Mouse (Mus musculus) erythroid progenitor cell, adult 5-6 weeks (primary cell): ENCODE results near the gene Prkag2. TPM values are rescaled to one million over a fixed set of nuclear protein-coding genes. Genes with fewer than 3 reads are reported as not detected.

Experiments
- ATAC-seq: replicated peaks from 2 replicates; pipeline ENCODE4 v1.8.0; 2016; ENCODE audit warnings: moderate number of reproducible peaks, mild to moderate bottlenecking, moderate TSS enrichment, inconsistent platforms; ENCODE audit not compliant: poor library complexity, low FRiP score, severe bottlenecking
- total RNA-seq, 2 experiments: library from RNA; stranded (forward) in 1 of 2; stranded (reverse) in 1 of 2; fragments of 150-400 nt in 1 of 2; fragments of 186-747, 209-891 nt in 1 of 2; gene quantifications; 2 replicates each; pipeline versions ENCODE4 v1.2.3 to v1.2.4; 2015 to 2017; ENCODE audit warnings: low replicate concordance in 2 of 2

Gene Prkag2
- total RNA-seq, 2 experiments from 2014 or later, result 1.7 to 7.5 TPM

DNA sequence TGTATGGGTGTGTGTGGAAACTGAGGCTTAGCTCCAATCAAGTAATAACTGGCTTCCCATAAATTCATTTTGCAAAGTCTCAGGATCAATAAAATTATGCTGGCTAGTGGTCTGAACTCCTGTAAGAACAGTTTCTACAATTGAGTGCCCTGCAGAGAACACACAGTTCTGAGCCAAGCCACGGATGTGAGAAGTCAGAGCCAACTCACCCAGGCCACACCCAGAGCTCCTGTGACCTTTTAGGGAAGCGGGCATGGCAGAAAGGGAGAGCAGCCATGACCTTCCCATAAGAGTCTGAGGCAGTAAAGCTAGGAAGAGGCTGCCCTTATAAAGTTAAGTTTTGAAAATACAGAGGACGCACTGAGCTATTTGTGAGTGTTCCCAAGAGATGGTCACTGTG is 123.5 kb downstream of the Prkag2 start:
- no peak for ATAC-seq

DNA sequence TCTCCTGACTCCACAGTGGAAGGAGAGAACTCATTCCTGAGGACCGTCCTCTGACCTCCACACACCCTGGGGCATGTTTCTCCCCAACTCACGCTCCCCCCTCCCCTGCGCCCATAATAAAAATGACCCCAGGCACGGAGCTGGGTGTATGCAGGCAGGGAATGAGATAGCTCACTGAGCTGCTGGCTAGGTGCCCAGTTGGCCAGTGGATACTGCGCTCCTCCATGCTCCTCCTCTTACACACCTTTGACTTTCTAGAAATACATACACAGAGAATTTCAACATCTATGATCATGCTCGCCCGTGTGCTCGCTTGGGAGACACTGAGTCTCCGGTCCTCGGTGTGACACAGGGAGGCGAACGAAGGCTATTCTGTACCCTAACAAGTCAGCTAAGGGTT is 124.2 kb downstream of the Prkag2 start:
- ATAC-seq, result no peak

GRCm38 (mm10) chr5:24975100-24975499 is 125.3 kb downstream of the Prkag2 start:
- no peak for ATAC-seq

DNA sequence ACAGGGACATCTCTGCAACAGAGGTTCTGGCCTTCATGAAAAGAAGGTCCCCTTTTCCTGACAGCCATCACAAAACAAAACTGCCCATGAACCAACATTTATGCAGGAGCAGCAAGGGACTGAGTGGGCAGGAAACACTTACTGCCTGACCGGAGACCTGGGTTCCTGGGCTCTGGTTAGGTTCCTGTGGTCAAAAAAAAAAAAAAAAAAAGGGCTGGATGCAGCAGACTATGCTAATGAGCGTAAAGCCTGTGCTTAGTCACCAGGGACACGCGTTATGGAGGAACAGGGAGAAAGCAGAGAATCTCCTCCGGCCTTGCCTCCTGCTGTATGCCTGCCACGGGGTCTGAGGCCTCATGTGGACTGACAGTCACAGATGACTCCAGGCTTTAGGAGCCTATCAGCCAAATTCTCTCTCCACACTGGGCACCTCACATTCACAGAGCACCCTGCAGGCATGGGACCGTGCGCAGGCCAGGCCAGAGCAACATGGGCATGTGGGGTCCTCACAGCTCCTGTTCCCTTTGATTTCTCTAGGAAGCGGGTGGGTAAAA is 126.7 kb downstream of the Prkag2 start:
- no peak for ATAC-seq

DNA sequence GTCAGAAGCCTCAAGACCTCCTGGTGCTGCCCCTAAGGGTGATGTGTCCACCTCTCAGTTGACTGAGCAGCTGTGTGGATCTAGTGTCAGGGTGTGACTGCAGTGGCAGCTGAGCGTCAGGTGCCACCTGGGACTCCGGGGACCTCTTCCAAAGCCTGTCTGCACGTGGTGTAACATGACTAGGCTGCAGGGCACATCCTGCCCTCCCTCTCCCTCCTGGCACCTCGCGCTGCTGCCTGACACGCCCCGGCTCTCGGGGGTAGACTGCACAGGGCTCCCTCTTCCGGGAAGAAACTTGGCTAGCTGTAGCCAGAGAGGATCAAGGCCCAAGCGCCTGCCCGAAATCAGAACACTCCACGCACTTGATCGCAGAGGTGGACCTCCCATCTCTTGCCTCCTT is 127.2 kb downstream of the Prkag2 start:
- ATAC-seq, result no peak

DNA sequence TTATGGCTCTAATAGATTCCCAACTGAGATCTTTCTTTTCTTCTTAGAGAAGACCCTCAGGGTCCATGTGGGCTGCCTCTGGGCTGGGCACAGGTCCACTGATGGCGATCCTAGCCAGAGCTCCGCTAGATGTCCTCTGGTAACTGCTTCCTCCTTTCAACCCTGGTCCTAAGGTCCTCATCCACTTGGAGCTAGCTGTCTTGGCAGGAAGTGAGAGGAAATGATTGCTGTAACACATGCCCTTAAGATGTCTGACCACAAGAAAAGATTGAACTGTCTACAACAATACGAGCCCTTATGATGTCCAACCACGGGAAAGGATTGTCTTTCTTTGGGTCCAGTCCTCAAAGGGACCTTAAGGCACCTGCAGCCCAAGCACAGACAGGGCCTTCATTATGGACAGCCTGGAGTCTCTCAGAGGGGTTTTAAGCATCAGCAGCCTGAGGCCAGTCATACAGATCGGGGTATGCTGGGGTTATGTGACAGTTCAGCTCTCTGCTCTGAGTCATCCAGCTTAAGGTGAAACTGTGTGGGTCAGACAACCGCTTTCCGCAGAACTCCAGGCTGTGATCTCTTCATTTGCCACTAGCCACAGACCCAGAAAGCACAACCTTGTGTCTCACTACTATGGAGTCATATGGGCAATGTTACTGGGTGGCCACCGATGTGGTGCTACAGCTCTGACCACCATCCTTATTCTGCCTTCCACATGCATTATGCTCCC is 129.7 kb downstream of the Prkag2 start:
- no peak for ATAC-seq

GRCm38 (mm10) chr5:24969241-24969880 is 131.1 kb downstream of the Prkag2 start:
- ATAC-seq, result no peak

- ATAC-seq, result no peak
Measured at GRCm38 (mm10) chr5:24968792-24969191, 131.7 kb downstream of the Prkag2 start.

DNA sequence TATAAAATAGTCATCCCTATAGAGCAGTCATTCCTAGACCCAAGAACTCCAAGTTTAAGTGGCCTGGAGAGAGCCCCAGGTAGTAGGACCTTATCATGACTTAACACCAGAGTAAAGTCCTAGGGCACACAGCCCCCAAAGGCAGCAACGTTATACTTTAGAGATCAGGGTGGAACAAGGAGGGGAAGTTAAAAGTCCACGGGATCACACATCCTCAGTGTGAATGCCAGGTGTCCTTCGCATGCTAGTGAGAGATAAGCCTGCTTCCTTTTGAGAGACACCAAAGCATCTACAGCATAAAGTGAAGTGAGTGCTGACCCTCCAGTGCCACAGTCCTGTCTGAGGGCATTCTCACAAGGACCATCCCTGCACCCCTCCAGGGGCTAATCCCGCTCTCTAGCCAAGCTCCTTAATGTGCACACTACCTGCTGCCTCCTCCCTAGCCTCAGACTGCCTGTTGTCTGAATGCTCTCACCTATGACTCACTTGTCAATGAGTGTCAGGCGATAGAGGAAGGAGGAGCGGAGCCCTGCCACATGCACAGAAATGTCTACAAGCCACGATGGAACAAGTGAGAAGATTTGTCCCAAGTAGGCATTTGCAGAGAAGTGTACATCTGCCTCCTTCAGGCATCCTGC is 132.4 kb downstream of the Prkag2 start:
- ATAC-seq, result no peak

DNA sequence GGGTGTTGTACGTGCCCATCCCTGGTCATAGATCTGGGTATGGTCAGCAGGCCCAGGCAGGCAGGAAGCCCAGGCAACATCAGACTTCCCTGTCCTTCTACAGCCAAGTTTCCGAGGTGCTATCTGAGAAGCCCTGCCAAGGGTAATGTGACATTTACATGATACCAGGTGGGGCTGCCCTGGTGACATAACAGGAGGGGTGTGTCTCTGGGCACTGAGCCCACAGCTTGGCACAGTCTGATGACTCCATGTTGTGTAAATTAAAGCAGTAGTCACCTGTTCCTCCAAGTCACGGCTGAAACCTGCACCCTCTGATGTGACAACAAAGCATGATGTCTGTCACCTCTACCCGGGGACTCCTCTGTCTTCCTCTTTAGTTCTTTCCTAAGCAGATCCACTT is 136.7 kb downstream of the Prkag2 start:
- no peak for ATAC-seq

- no peak for ATAC-seq
Measured at GRCm38 (mm10) chr5:24960791-24961190, 139.7 kb downstream of the Prkag2 start.

DNA sequence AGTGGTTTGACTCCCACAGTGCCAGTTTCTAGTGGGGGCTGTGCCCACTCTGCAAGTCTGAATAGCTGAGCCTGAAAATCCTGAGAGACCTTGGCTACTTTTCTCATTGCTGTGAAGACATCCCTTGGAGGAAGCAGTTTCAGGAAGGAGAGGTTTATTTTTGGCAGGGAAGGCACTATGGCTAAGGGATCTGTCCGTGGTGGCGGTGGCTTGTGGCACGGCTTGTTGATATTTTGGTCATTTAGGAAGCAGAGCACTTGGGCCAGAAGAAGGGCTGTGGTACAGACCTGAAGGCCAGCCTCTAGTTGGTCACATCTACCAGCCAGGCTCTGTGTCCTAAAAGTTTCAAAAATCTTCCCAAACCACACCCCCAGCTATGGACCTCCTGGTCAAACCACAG is 140.7 kb downstream of the Prkag2 start:
- no peak for ATAC-seq

DNA sequence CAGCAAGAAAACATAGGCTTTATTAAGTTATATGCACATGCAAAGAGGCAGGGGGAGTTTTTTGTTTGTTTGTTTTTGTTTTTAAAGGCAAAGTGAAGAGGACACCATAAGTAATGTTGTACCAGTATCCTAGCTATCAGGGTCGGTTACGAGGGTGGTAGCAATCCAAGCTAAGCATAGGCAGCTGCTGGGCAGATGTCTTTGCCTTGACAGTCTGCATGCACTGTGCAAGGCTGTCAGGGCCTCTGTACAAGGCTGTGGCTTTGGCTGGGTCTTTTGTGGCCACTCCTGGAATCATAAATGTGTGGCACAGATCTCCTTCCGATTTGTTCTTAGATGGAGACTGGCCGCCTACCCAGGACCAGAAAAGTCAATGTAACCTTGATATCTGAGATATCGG is 141.8 kb downstream of the Prkag2 start:
- no peak for ATAC-seq

DNA sequence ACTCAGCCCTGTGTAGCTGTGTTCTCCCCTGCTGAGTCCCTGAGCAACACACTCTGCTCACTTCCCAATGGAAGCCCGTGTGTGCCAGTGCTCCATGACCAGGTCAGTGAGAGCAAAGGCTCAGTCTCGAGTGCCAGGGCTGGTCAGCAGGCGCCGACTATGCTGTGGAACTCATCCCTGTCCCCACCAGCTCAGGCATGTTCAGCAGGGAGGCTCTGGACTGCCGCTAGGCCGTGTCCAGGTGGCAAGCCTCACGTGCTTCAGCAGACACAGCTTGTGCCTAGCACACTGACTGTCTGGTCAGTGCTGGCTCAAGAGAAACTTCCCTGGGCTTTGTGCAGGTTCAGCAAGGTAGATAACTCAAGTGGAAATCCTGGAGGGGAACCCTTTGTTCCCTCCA is 143.6 kb downstream of the Prkag2 start:
- ATAC-seq, result no peak

DNA sequence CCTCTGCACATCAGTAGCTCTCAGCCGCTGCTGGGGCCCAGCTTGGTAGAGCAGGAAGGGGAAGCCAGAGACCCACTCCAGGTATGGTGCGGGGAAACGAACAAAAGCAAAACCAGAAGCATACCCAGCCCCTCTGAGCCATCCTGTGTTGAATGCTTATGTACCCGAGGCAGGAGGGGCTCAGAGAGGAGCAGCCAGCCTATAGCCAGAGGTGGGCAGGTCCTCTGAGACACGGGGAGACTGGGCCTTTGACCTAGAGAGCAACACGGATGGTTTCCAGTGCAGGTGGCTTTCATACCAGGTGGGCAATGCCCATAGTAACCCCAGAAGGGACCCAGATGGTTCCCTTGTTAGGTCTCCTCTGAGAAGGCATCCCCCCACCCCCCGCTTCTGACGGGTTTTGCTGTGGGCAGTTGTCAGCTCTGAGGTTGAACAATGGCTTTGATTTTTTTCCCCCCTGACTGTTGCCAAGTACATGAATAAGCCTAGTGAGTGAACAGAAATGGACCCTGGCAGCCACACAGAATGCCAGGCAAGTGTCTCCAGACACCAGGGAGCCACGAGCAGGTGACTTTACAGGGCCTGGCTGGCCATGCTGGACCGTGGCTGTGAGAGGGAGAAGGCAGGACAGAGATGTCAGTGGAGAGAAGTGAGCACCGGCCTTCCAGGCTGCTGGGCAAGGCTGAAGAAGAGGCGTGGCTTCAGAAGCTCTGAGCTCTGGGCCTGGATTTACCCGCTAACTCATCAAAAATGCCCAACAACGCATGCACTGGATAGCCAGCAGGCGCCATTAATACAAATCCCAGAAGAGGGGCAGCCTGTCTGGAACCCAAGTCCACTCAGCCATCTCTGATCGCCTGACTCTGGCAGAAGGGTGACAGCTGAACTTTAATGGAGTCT is 147.3 kb downstream of the Prkag2 start:
- ATAC-seq, result no peak

DNA sequence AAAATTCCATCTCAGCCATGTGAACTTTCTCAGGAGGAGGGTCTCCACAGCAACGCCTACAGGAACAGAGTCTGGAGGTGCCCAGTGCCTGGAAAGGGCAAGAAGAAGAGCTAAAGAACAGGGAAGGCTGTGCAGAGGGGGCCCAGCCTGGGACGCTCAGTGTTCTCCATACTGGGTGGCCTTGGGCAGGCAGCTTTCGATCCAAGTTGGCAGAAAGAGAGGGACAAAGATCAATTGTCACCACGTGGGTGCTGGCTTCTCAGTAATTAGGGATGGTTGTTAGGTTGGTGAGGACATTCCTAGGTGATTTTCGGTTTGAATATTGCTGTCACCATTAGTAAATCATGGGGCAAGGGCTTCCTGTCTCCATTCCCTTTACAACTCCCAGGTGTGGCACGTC is 148.2 kb downstream of the Prkag2 start:
- ATAC-seq, result no peak

DNA sequence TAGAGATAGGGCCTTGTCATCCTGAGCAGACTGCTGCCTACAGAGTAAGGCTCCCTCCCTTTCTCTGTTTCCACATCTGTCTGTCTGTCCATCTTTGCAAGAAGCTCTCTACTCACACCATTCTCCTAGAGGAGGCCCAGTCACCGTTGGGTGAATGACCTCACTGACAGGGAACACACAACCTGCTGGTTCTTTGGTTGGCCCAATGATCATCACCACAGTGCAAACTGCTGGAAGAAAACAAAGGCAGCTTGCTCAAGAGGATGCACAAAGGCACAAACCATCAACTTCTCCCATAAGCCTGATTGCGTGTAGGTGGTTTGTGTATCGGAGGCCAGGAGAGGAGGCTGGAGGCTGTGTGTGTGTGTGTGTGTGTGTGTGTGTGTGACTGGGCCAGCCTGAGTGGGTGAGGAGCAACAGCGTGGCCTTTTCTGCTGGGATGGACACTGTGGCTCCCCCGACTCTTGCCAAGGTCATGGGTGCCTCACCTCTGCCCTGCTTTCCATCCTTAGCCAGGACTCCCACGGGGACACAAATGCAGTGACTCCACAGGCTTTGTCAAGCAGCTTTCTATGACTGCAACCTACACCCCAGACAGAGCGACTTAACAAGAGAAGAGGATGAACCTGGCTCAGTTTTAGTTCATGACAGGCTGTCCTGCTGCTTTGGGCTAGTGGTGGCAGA is 149.4 kb downstream of the Prkag2 start:
- no peak for ATAC-seq

DNA sequence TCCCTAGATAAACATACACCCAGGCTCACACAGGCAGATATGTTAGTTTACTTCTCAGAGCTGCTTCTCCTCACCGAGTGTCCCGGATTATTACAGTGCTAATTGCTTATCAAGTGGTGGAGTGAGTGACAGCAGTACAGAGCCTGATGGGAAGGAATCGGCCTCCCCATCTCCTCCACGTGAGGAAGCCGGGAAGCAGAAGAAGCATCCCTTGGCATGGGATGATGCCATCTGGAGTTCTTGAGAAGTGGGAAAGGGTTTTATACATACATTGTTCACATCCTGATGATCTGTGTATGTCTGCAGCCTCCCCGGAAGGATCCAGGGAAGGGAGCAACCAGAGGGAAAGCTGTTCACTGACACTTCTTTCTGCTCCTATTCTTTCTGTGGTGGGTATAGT is 150.4 kb downstream of the Prkag2 start:
- no peak for ATAC-seq

- no peak for ATAC-seq
Measured at GRCm38 (mm10) chr5:24938046-24938822, 162.2 kb downstream of the Prkag2 start.
